Mouse (Mus musculus): ENCODE measurements around the gene Eral1. TPM values are rescaled to one million over a fixed set of nuclear protein-coding genes. Genes with fewer than 3 reads are reported as not detected.

Eral1 gene
- 10 to 100 TPM; 18.7 to 20.3 TPM for total RNA-seq (2021)

GRCm38 (mm10) chr11:78079961-78080921 lies at the start of gene Eral1:
TSS of gene Eral1 (minus strand) at chr11:78080383.
- DNase-seq (ENCODE audit: low spot score in 2 of 2): peak; percentile 87 to 92
- intact Hi-C loops (cut with DNase I): loop anchor here (2.0 kb wide), 1 partner anchor 15 kb away; the partner anchor contains the start of gene Fam222b

GRCm38 (mm10) chr11:78129458-78129857 lies 49.3 kb upstream of the Eral1 start:
- DNase-seq (ENCODE audit: low spot score in 2 of 2): no peak
- intact Hi-C loops (cut with DNase I): no loop called here

- DNase-seq (ENCODE audit: low spot score in 2 of 2): no peak
Measured at GRCm38 (mm10) chr11:78126739-78127138, 46.6 kb upstream of the Eral1 start.

GRCm38 (mm10) chr11:78125691-78126090 lies 45.5 kb upstream of the Eral1 start:
- DNase-seq (ENCODE audit: low spot score in 2 of 2): no peak
- intact Hi-C loops (cut with DNase I): no loop called here

More at GRCm38 (mm10) chr11:78126739-78127138, 46.6 kb upstream of the Eral1 start:
- intact Hi-C loops (cut with DNase I): no loop called here

- intact Hi-C loops (cut with DNase I): no loop called here
- DNase-seq (ENCODE audit: low spot score in 2 of 2): no peak
Measured at GRCm38 (mm10) chr11:78123782-78124181, 43.6 kb upstream of the Eral1 start.

GRCm38 (mm10) chr11:78122815-78123214 lies 42.6 kb upstream of the Eral1 start:
- intact Hi-C loops (cut with DNase I): no loop called here

GRCm38 (mm10) chr11:78121176-78121575 lies 41.0 kb upstream of the Eral1 start:
- no peak for DNase-seq (ENCODE audit: low spot score in 2 of 2)
- intact Hi-C loops (cut with DNase I): no loop called here

More at GRCm38 (mm10) chr11:78122815-78123214, 42.6 kb upstream of the Eral1 start:
- DNase-seq (ENCODE audit: low spot score in 2 of 2): no peak

GRCm38 (mm10) chr11:78119898-78120297 lies 39.7 kb upstream of the Eral1 start:
- intact Hi-C loops (cut with DNase I): no loop called here
- DNase-seq (ENCODE audit: low spot score in 2 of 2): no peak

- intact Hi-C loops (cut with DNase I): no loop called here
- DNase-seq (ENCODE audit: low spot score in 2 of 2): no peak
Measured at GRCm38 (mm10) chr11:78118467-78118866, 38.3 kb upstream of the Eral1 start.

- intact Hi-C loops (cut with DNase I): no loop called here
- DNase-seq (ENCODE audit: low spot score in 2 of 2): no peak
Measured at GRCm38 (mm10) chr11:78116146-78116410, 35.9 kb upstream of the Eral1 start.

- intact Hi-C loops (cut with DNase I): loop anchor here (2.0 kb wide), 1 partner anchor 21 kb away; the partner anchor contains the start of gene Fam222b
- peak; percentile 91 to 98 for DNase-seq (ENCODE audit: low spot score in 2 of 2)
Measured at GRCm38 (mm10) chr11:78115367-78116145, 35.4 kb upstream of the Eral1 start.

GRCm38 (mm10) chr11:78114676-78115366 lies 34.6 kb upstream of the Eral1 start:
- intact Hi-C loops (cut with DNase I): loop anchor here (2.0 kb wide), 1 partner anchor 20 kb away; the partner anchor contains the start of gene Fam222b

GRCm38 (mm10) chr11:78113616-78114015 lies 33.4 kb upstream of the Eral1 start:
- intact Hi-C loops (cut with DNase I): loop anchor here (2.0 kb wide), 1 partner anchor 19 kb away; the partner anchor contains the start of gene Fam222b
- DNase-seq (ENCODE audit: low spot score in 2 of 2): peak in 1 of 2 experiments; percentile 46

More at GRCm38 (mm10) chr11:78114676-78115366, 34.6 kb upstream of the Eral1 start:
- DNase-seq (ENCODE audit: low spot score in 2 of 2): no peak

GRCm38 (mm10) chr11:78104501-78104900 lies 24.3 kb upstream of the Eral1 start:
- no peak for DNase-seq (ENCODE audit: low spot score in 2 of 2)
- intact Hi-C loops (cut with DNase I): no loop called here

- intact Hi-C loops (cut with DNase I): no loop called here
- no peak for DNase-seq (ENCODE audit: low spot score in 2 of 2)
Measured at GRCm38 (mm10) chr11:78102958-78103747, 23.0 kb upstream of the Eral1 start.

GRCm38 (mm10) chr11:78102142-78102541 lies 22.0 kb upstream of the Eral1 start:
- DNase-seq (ENCODE audit: low spot score in 2 of 2): no peak
- intact Hi-C loops (cut with DNase I): no loop called here

GRCm38 (mm10) chr11:78100746-78101145 lies 20.6 kb upstream of the Eral1 start:
- DNase-seq (ENCODE audit: low spot score in 2 of 2): no peak
- intact Hi-C loops (cut with DNase I): no loop called here

GRCm38 (mm10) chr11:78097077-78097476 lies 16.9 kb upstream of the Eral1 start:
- no peak for DNase-seq (ENCODE audit: low spot score in 2 of 2)
- intact Hi-C loops (cut with DNase I): no loop called here

GRCm38 (mm10) chr11:78095144-78095516 lies 14.9 kb upstream of the Eral1 start:
- DNase-seq (ENCODE audit: low spot score in 2 of 2): no peak
- intact Hi-C loops (cut with DNase I): loop anchor here (2.0 kb wide), 3 partner anchors 14 to 70 kb away; partner anchors contain the start of genes Eral1 and Traf4
